Mouse (Mus musculus) layer of hippocampus, postnatal 14 days (tissue): Measurements from ENCODE around the gene Ppp2r3a. TPM values are rescaled to one million over a fixed set of nuclear protein-coding genes. Genes with fewer than 3 reads are reported as not detected.
A peak's percentile ranks its signal among the peaks of the same experiment; 100 is the strongest.

Experiments
- DNase-seq, 2 experiments: peaks; one replicate each; pipeline ENCODE4 v3.0.0; 2021 to 2022; ENCODE audit warnings: low spot score in 2 of 2, mixed read lengths in 1 of 2
- long read RNA-seq, 2 experiments: library from polyadenylated mRNA; stranded (forward); transcript quantifications; one replicate each; pipeline ENCODE4 v2.0.0; 2021
- total RNA-seq, 2 experiments: library from RNA; stranded (reverse); gene quantifications; 2 replicates each; pipeline ENCODE4 v1.2.3; 2021

Ppp2r3a gene
- total RNA-seq, result 10 to 100 TPM; 27.5 to 27.9 TPM
- long read RNA-seq, experiment 1, full-length matches to known transcripts, result 1 of 4 reads
- long read RNA-seq, experiment 1, partial matches to known transcripts, result 0 of 4 reads
- long read RNA-seq, experiment 1, other reads (novel, unspliced or antisense), result 3 of 4 reads
- long read RNA-seq, experiment 2, full-length matches to known transcripts, result 4 of 12 reads
- long read RNA-seq, experiment 2, partial matches to known transcripts, result 3 of 12 reads
- long read RNA-seq, experiment 2, other reads (novel, unspliced or antisense), result 5 of 12 reads

DNA sequence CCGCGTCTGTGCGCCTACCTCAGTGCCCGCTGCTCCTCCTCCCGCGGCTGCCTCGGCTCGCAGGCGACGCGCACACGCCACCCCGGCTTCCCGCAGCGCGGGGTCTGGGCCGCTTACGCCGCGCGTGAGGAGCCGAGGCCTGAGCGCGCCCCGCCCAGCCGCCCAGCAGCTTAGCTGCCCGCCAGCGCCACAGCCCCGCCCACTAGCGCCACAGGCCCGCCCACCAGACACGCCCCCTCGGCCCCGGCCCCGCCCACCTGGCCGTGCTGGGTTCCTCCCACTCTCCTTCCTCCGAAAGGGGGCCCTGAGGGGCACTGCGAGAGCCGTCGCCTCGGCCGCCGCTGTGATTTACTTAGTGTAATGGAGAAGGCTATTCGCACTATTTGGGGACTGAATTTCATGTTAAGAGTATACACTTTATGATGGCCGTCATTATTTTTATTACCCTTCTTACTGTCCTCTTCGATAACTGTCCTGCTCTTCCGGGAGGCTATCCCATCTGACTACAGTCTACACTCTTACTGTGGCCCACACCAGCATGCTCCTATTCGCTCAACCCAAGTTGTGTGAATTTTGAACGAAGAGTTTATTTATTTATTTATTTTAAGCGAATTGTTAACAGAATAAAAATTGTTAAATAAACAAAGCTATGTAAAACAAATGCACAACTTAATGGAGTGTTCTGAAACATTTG lies at the start of gene Ppp2r3a:
Gene Ppp2r3a (minus strand): TSS at position 152 of the 694 bp plus-strand sequence.
- DNase-seq, result peak; percentile 96 to 97

DNA sequence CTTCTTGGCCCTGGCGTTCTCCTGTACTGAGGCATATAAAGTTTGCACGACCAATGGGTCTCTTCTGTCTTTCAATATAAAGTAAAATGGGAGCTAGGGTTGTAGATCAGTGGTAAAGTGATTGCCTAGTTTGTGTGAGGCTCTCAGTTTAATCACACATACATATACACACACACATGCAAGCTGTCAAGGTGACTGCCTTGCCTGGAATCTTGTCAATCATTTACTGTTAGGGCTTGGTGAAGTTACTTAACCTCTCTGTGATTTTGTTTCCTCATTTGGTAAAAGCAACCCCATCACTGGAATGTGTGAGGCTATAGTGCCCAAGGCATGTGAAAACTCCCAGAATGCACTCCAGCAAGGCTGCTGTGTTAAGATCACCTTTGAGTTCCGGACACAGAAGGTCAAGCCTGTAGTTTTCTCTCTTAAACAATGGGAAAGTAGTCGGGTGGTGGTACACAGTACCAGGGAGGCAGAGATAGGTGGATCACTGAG lies 48.9 kb upstream of the Ppp2r3a start:
- no peak for DNase-seq

DNA sequence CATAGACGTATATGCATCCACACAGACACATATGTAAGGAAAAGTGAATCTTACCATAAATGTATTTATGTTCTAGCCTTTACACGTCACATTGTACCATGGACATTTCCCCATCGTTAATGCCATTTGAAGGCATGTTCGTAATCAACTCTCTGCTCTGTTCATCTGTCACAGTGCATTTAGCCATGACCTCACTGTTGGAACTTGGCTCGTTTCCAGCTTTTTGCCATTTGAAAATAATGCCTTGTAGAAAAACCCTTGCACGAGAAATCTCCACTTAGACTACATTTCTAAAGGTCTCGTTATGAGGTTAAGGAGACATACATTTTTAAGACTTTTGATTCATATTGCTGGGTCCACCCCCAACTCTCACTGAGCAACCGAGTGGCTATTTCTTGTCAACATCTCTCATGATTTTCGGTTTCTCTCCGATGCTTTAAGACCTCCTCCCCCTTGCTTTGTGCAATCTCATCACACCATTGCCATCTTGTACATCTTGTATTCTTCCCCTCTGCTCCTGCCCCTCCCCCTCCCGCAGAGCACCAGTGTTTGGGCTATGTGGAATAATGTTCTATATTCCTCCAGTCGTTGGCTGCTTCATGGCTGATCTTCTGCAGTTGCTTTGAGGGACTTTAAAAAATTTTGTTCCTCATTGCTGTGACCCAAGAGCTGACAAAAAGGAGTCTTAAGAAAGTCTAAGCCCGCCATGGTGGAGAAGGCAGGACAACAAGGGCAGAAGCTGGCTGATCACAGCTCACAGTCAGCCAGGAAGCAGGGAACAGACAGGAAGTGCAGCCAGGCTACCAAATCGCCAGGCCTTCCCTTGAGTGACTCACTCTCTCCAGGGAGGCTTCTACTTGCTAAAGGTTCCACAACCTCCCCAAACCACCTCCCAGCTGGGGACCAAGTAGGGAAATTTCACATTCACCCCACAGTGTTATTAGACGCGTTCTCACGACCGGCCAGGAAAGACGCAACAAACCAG lies 40.4 kb upstream of the Ppp2r3a start:
- DNase-seq, result no peak

DNA sequence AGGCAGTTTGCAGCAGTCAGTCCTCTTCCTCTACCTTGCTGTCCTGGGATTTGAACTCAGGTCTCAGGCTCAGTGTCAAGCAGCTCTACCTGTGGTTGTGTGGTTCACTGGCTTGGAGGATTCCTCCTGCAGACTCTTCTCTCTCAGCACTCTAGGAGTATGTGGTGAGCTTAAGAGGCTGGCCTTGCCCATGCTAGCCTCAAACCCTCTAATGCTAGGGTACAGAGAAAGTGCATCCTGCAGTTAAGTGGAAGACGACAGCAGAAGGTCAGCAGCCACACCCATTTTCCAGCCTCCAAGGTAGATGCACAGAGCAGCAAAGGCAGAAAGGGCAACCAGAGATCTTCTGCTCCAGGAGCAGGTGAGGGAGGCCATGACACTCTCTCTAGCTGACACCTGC lies 39.3 kb upstream of the Ppp2r3a start:
- no peak for DNase-seq

DNA sequence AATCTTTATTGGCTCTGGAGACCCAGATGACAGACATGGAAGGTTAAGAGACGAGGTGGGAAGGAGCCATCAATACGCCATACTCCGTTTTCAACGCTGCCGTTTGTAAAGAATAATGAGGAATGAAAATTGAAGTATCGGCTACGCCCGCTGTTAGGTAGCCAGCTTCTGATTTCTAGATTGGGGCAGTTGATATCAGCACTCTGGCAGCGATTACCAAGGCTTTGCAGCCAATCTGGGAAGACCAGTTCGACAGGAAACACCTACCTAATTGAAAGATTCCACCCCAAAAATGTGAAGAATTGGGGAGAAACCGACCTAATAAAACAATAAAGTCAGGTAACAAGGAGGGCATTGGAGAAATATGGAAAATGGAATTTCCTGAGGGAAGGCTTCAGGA lies 38.2 kb upstream of the Ppp2r3a start:
- DNase-seq, result no peak

DNA sequence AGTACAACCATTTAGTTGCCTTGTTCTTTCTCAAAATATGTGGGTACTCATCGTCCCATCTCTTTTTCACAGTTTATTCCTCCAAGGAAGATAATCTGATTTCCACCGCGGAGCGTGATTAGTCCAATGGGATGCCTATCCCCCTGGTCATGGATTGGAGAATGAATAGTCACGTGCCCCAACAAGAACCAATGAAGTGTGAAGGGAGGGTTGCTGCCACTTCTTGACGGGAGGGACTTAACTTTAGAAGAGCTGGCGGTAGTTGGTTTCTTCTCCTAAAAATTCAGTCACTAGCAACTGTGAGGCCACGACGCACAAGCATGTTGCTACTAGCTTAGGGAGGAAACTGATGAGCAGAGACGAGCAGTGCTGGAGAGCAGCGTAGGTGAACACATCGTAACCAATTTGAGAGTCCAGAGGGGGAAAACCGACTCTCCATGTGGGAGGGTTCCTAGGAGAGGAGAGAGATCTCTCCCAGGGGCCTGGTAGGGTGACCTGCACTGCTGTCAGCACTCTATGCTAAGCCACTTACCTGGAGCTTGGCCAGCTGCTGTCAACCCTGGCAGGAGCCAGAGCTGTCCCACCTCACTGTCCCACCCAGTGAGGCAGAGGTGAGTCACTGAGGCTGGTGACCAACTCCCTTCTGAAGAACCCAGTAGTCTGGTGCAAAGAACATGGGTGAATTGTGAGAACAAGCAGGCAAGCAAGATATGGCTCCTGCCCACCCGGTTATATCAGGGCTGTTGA lies 37.5 kb upstream of the Ppp2r3a start:
- no peak for DNase-seq

DNA sequence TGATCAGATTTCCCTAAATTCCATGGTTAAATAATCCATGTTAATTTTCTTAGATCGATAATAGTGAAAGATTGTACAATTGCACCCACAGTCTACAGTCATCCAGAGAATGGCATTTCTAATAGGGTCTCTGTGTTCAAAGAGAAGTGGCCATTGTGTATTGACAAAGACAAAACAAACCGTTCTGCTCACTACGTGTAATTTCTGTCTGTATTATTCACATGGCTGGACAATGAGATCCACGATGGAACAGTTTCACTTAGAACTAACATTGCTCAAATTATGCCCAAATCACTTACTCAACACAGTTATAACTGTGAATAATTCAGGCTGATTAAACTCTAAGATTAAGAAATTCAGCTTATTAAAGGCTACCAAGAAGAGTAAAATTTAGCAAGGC lies 35.2 kb upstream of the Ppp2r3a start:
- DNase-seq, result no peak

DNA sequence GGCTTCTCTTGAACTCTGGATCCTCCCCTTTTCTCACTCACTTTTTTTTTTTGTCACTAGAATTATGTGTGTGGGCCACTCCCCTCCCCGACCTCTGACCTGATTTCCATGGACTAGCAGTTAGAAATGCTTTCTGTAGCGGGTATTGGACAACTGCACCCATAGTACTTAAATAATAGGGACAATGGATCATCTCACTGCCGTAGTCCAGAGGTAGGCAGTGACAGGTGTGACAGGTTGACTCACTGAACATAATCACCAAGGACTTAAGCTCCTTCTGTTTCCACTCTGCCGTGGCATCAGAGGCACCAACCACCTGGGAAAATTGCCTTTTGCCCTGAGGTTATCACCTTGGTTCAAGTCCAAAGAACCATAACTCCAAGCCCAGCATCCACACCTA lies 32.5 kb upstream of the Ppp2r3a start:
- no peak for DNase-seq

DNA sequence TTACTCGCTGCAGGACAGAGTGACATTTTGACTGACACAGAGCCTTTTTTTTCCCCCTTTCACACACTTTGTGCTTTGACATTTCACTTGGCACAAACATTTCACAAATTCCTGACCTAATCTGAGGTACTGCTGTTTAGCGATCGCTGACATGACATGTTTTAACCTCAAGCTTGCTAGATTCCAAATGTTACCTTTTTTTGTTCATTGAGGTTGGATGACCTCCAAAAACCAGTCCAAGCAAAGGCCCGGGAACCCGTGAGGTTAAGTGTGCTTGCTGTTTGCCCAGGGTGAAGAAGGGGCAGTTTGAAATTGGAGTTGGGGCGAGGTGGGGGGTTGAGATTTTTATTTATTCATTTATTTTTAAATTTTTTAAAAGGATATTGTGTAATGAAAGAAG lies 31.1 kb upstream of the Ppp2r3a start:
- no peak for DNase-seq

DNA sequence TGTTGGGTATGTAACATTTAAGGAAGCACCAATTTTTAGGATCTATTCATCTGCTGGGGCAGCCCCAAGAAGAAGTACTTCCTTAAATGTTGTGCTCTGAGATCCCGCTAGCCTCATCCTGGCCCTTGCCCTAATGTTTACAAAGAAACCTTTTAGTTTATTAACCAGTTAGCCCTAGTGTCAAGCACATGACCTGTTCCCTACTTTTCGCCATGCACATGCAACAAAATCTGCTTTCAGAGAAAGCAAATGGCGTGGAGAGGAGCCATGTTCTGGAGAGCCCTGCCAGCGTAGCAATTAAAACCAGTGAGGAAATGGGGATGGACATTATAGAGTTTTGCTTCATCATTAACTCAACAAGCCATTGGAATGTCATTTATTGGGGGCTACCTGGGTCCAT lies 30.3 kb upstream of the Ppp2r3a start:
- no peak for DNase-seq

DNA sequence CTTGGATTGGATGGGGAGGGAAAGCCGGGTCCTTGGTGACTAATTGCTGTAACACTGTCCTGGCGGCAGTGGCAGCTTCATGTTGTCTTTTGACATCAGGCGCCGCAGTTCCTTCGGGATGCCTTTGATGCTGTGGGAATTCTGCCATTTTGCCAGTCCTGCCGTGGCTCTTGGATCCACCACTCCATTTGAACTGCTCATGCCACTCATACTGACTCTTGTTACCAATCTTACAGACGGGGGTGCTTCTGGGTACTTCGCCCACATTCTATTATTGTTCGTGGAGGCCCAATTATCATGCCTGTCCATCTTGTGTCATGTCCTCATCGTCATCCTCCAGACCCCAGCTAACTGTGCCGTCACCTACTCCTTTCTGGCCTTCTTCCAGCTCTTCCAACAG lies 29.7 kb upstream of the Ppp2r3a start:
- DNase-seq, result no peak

DNA sequence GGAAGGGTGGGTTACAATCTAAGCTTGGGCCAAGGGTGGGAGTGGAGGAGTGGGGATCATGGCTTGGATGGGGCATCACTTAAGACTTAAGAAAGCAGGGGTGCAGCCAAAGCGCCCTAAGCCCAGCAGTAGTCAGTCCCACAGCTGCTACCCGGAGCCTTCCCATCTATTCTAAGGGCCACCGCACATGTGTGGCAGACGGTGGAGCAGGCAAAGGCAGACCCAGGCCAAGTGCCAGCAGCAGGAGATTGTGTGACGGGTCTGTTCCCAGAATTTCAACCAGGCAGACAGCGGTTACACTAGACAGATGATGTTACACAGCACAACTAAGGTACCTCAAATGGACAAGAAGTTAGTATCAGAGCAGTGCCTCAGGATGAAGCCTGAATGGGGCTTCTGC lies 29.3 kb upstream of the Ppp2r3a start:
- no peak for DNase-seq

DNA sequence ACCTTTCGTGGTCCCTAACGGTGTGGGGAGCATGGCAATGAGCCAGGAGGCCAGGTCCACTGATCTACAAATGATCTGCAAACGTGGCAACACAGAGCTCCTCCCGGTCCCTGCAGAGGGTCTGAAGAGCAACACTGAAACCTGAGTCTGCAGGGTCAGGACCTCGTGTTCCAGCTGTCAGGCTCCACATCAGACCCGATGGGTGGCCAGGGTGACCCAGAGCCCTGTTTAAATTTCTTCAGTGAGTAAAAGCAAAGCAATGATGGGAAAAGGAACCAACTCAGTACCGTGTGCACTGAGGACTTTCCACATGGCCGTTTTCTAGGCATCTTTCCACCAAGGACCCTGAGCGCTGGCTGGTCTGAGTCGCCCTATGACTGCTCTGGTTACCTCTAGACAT lies 28.6 kb upstream of the Ppp2r3a start:
- DNase-seq, result no peak

DNA sequence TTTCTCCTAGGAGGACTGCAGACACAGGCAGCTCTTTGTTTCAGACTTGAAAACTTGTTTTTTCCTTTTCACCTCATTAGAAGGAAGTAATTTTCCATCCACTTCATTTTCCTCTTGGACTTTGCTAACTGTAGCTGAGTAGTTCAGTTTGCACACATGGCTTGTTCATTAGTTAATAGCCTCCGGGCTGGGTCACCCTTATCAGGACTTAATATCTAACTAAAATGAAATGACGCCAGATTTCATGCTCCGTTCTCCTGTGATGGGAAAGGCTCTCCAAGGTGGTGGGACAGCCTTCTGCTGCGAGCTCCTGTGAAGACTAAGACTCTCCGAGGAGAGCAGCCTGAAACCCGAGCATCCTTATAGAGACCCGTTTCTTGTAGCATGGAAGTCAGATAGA lies 21.1 kb upstream of the Ppp2r3a start:
- DNase-seq, result no peak

DNA sequence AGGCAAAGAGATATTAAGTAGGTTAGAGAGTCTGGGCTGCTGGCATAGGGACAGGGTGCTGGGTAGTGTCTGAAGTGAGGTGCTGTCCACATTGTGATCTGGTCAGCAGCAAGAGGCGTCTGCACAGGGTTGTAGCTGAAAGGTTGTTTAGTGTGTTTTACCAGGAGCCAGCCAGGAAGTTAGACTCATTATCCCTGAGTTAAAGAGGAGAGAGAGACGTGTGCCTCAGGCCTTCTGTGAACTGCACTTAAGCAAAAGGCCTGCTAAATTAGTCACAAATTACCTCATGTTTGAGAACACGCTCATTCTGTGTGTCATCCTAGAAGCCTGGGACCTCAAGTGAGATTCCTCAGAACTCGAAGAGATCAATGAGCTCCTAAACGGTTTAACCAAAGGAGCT lies 18.4 kb upstream of the Ppp2r3a start:
- DNase-seq, result no peak

DNA sequence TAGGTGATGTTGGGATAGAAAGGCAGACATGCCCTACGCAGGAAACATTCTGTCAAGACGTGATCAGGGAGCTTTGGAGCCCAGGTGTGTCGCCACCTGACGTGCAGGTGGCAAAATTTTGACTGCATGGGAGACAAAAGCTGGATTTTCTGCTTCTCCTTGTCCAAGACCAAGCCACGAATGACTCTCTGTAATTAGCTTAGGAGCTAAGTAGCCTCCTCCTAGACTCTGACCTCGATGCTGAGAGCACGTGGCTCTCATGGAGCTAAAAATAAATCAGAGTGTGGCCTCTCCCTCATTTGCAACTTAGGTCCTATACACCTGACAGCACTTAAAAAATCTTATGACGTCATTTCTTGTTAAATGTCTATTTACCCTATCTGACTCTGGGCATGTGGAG lies 14.4 kb upstream of the Ppp2r3a start:
- DNase-seq, result no peak

DNA sequence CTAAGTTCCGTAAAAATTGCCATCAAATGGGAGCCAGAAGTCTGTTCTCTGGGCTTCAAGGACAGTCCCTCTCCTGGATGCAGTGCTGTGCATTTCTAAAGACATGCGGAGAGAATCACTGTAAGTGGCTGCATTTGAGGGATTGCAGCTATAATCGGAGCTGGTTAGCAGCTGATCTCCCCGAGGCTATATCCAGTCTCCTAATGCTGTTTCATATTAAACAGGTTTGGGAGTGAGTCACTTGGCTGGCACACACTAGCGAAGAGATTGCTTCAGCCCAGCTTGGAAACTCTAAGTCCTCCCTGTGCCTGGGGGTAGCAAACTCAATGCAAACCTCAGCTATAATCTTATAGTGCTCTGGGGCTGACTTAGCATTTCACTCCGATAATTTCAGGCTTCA lies 14.0 kb upstream of the Ppp2r3a start:
- DNase-seq, result peak in 1 of 2 experiments; percentile 33

DNA sequence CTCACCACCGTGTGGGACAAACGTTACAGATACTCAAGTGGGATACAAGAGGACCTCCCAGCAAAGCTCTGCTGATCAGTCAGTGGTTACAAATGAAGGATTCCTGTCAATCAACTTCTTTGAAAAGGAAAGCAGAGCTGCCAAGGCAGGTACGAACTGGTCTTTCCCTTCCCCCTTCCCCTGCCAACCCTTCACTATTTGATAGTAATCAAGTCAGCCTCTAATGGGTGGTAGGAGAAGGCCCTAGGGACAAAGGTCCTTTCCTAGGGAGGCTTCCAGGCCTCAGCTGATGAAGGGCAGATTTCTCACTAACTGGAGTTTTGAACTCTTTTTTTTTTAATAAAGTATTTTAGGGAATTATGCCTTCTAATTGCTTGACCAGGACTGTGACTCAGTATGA lies 11.2 kb upstream of the Ppp2r3a start:
- no peak for DNase-seq

DNA sequence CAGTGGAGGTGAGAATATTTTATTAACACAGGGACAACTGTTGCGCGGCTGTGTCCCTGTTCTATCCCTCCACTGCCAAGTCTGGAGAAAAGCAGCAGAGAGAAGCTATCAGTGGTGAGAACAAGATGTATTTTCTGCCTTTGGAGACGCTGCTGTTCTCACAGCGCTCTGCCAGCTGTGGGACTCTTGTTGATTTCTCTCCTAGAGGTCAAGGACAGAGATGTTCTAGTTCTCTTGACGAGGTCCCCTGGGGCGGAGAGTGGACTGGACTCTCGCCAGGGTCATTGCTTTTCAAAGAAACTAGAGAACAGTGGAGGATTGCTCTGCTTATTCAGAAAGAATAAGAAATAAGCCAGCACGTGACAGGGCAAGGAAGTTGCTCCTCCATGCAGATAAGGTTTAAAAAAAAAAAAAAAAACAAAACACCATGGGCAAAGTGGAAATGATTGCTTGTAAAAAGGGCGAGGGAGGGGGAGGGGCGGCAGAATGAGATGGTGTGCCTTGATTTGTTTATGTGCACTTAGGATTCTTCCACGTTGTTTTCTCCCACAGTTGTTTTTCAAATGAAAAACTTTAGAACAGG lies 10.5 kb upstream of the Ppp2r3a start:
- peak in 1 of 2 experiments; percentile 50 for DNase-seq

DNA sequence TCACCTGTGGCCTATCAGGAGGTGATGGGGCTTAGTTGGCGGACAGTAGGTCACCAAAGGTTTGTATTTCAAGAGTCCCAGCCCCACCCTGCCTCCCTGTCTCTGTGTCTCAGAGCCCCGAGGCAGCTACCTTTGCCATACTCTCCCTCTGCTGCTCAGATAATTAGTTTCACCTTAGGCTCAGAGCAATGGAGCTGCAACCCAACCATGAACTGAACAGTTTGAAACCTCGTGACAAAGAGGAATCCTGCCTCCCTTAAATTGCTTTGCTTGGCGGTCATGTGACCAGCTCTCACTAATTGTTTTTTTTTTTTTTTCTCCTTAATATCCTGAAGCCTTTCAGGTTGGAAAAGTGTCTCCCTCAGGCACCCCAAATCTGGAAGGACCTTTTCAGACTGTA lies 9.8 kb upstream of the Ppp2r3a start:
- no peak for DNase-seq

DNA sequence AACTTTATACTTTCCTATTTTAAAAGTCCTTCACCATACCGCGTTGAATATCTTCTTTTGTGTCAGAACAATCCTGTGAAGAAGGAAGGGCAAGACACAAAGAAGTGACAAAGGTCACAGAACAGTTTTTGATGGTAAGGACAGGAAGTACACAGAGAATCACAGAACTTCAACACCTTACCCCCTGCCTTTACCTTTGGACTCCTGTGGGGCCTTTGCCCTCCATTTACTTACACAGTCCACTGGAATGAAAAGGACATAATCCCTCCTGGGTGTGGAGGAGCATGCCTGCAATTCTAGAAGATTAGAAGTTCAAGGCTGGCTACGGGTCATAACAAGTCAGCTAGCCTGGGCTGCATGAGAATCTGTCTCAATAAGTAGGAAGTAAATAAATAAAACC lies 1.5 kb upstream of the Ppp2r3a start:
- no peak for DNase-seq
